Mouse (Mus musculus) MEL (cell line): ENCODE data around the gene Mtor. TPM values are rescaled to one million over a fixed set of nuclear protein-coding genes. Genes with fewer than 3 reads are reported as not detected.

ENCODE experiments used
- DNase-seq: peaks from one replicate; pipeline ENCODE4 v3.0.0; 2011; ENCODE audit warnings: low read depth, low spot score
- H3K27ac ChIP-seq: 2 replicates; pipeline ENCODE4 v1.5.1; 2012; ENCODE audit warnings: low read depth, mild to moderate bottlenecking, control low read depth, low read length, moderate library complexity; ENCODE audit not compliant: control insufficient read depth
- H3K27me3 ChIP-seq, 2 experiments: fragments of 150-350 bp in 1 of 2; sonication (generic) in 1 of 2; 2 replicates each; pipeline ENCODE4 v1.6.1; 2012; ENCODE audit warnings: low read length in 2 of 2, mild to moderate bottlenecking in 2 of 2, improper control_type of control experiment in 1 of 2, moderate library complexity in 1 of 2; ENCODE audit not compliant: insufficient read depth in 2 of 2, control insufficient read depth in 1 of 2
- H3K36me3 ChIP-seq, 2 experiments: 2 replicates each; pipeline ENCODE4 v1.6.1; 2012 to 2014; ENCODE audit warnings: low read length in 2 of 2, improper control_type of control experiment in 1 of 2, inconsistent platforms in 1 of 2, mild to moderate bottlenecking in 1 of 2; ENCODE audit not compliant: insufficient read depth in 2 of 2, control insufficient read depth in 1 of 2
- H3K4me1 ChIP-seq, 2 experiments: fragments of 150-350 bp in 1 of 2; sonication (generic) in 1 of 2; 2 replicates each; pipeline ENCODE4 v1.6.1; 2012; ENCODE audit warnings: low read length in 2 of 2, improper control_type of control experiment in 1 of 2, mild to moderate bottlenecking in 1 of 2; ENCODE audit not compliant: insufficient read depth in 2 of 2, control insufficient read depth in 1 of 2
- H3K4me3 ChIP-seq, 2 experiments: fragments of 150-350 bp in 1 of 2; sonication (generic) in 1 of 2; 2 replicates each; pipeline ENCODE4 v1.5.1; 2012; ENCODE audit warnings: low read depth in 2 of 2, low read length in 2 of 2, mild to moderate bottlenecking in 2 of 2, moderate library complexity in 2 of 2, control low read depth in 1 of 2, improper control_type of control experiment in 1 of 2; ENCODE audit not compliant: control insufficient read depth in 1 of 2, insufficient read depth in 1 of 2
- H3K79me2 ChIP-seq: 2 replicates; pipeline ENCODE4 v1.6.1; 2012; ENCODE audit warnings: mild to moderate bottlenecking, low read length, moderate library complexity; ENCODE audit not compliant: control insufficient read depth, poor library complexity, insufficient read depth
- H3K9ac ChIP-seq: 2 replicates; pipeline ENCODE4 v1.6.1; 2012; ENCODE audit warnings: low read depth, mild to moderate bottlenecking, control low read depth, low read length, moderate library complexity; ENCODE audit not compliant: control insufficient read depth, poor library complexity, severe bottlenecking
- H3K9me3 ChIP-seq: fragments of 150-350 bp; sonication (generic); replicated peaks from 2 replicates; pipeline ENCODE4 v1.6.1; 2012; ENCODE audit warnings: mild to moderate bottlenecking, low read length, improper control_type of control experiment, moderate library complexity; ENCODE audit not compliant: insufficient read depth
- BHLHE40 ChIP-seq: IDR thresholded peaks from 2 replicates; pipeline ENCODE4 v1.6.1; 2012; ENCODE audit warnings: low read depth, mild to moderate bottlenecking, inconsistent platforms, low read length, improper control_type of control experiment, borderline replicate concordance
- CHD1 ChIP-seq: IDR thresholded peaks from 2 replicates; pipeline ENCODE4 v1.6.1; 2012; ENCODE audit warnings: low read depth, mild to moderate bottlenecking, inconsistent platforms, low read length, improper control_type of control experiment
- ETS1 ChIP-seq: IDR thresholded peaks from 2 replicates; pipeline ENCODE4 v1.6.1; 2012; ENCODE audit warnings: low read depth, mild to moderate bottlenecking, inconsistent platforms, low read length, improper control_type of control experiment, moderate library complexity
- GABPA ChIP-seq: IDR thresholded peaks from 2 replicates; pipeline ENCODE4 v1.6.1; 2012; ENCODE audit warnings: low read depth, mild to moderate bottlenecking, inconsistent platforms, low read length, improper control_type of control experiment, moderate library complexity
- GATA1 ChIP-seq: IDR thresholded peaks from 2 replicates; pipeline ENCODE4 v1.6.1; 2011; ENCODE audit warnings: low read depth, low read length, improper control_type of control experiment
- HCFC1 ChIP-seq: IDR thresholded peaks from 2 replicates; pipeline ENCODE4 v1.6.1; 2012; ENCODE audit warnings: low read depth, mild to moderate bottlenecking, inconsistent platforms, low read length, improper control_type of control experiment, moderate library complexity
- JUND ChIP-seq: IDR thresholded peaks from 2 replicates; pipeline ENCODE4 v1.6.1; 2011; ENCODE audit warnings: low read depth, mild to moderate bottlenecking, improper control_type of control experiment, low read length
- MAFK ChIP-seq: IDR thresholded peaks from 2 replicates; pipeline ENCODE4 v1.6.1; 2011; ENCODE audit warnings: low read depth, mild to moderate bottlenecking, low read length, improper control_type of control experiment, borderline replicate concordance
- MEF2A ChIP-seq: IDR thresholded peaks from 2 replicates; pipeline ENCODE4 v1.6.1; 2014; ENCODE audit warnings: low read depth, mild to moderate bottlenecking, inconsistent platforms, low read length, improper control_type of control experiment; ENCODE audit not compliant: poor library complexity, insufficient replicate concordance, severe bottlenecking; ENCODE audit errors: extremely low read depth
- MXI1 ChIP-seq: IDR thresholded peaks from 2 replicates; pipeline ENCODE4 v1.6.1; 2011; ENCODE audit warnings: mild to moderate bottlenecking, low read depth, low read length, improper control_type of control experiment
- MYB ChIP-seq: IDR thresholded peaks from 2 replicates; pipeline ENCODE4 v1.6.1; 2011; ENCODE audit warnings: mild to moderate bottlenecking, low read depth, low read length, improper control_type of control experiment
- MYC ChIP-seq: IDR thresholded peaks from 2 replicates; pipeline ENCODE4 v1.6.1; 2011; ENCODE audit warnings: low read depth, mild to moderate bottlenecking, low read length, improper control_type of control experiment, moderate library complexity
- NELFE ChIP-seq: IDR thresholded peaks from 2 replicates; pipeline ENCODE4 v1.6.1; 2011; ENCODE audit warnings: low read depth, low read length, improper control_type of control experiment
- NRF1 ChIP-seq: IDR thresholded peaks from 2 replicates; pipeline ENCODE4 v1.6.1; 2014; ENCODE audit warnings: low read depth, mild to moderate bottlenecking, inconsistent platforms, low read length, improper control_type of control experiment, moderate library complexity; ENCODE audit not compliant: poor library complexity, insufficient read depth, severe bottlenecking
- POLR2AphosphoS2 ChIP-seq: IDR thresholded peaks from 2 replicates; pipeline ENCODE4 v1.6.1; 2011; ENCODE audit warnings: low read length, improper control_type of control experiment
- SIN3A ChIP-seq: IDR thresholded peaks from 2 replicates; pipeline ENCODE4 v1.6.1; 2012; ENCODE audit warnings: low read length, improper control_type of control experiment, inconsistent platforms
- TBP ChIP-seq: IDR thresholded peaks from 2 replicates; pipeline ENCODE4 v1.8.0; 2011; ENCODE audit warnings: low read depth, low read length, improper control_type of control experiment
- ZC3H11A ChIP-seq: IDR thresholded peaks from 2 replicates; pipeline ENCODE4 v1.6.1; 2012; ENCODE audit warnings: low read depth, mild to moderate bottlenecking, inconsistent platforms, low read length, improper control_type of control experiment
- ZMIZ1 ChIP-seq: IDR thresholded peaks from 2 replicates; pipeline ENCODE4 v1.6.1; 2012; ENCODE audit warnings: low read depth, mild to moderate bottlenecking, inconsistent platforms, low read length, improper control_type of control experiment, moderate library complexity
- ZNF384 ChIP-seq: IDR thresholded peaks from 2 replicates; pipeline ENCODE4 v1.6.1; 2012; ENCODE audit warnings: low read depth, mild to moderate bottlenecking, inconsistent platforms, low read length, improper control_type of control experiment
- polyA plus RNA-seq, 2 experiments: library from polyadenylated mRNA; stranded (reverse) in 1 of 2; unstranded in 1 of 2; fragments of >175 nt in 1 of 2; fragments of >200 nt in 1 of 2; gene quantifications; 2 replicates each; pipeline versions ENCODE4 v1.2.1 to v1.2.4; 2012; ENCODE audit warnings: low replicate concordance in 2 of 2, low read depth in 1 of 2; ENCODE audit not compliant: insufficient read length in 2 of 2, insufficient read depth in 1 of 2, missing spikeins in 1 of 2
- total RNA-seq: library from RNA; depleted of rRNA; stranded (reverse); fragments of 300-350 nt; gene quantifications from 2 replicates; pipeline ENCODE4 v1.2.3, GENCODE M21; 2012

The Mtor gene
- total and polyA plus RNA-seq, 3 experiments: 23.9 to 35.2 TPM; not detected in 1

DNA sequence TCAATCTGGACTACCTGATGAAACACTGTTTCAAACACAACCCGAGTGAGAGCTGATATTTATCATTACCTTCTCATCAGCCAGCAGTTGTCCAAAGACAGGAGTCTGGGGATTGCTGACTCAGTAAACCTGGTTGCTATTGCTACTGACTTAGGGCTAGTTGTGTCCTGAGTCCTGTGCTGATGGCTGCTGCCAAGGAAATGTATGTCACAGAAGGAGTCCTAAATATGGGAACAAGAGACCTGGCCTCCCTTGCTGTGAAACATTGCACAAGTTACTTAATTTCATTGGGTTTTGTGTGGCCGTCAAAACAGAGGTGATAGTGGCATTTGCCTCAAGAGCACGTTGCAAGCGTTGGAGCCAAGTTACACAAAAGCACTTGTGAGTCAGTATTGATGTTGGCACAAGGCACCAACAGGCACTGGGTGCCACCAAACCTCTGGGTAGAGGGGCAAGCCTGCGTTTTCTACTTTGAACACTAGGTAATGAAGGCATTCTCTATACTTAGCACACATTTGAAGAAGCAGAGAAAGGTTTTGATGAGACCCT is 7.1 kb downstream of the Mtor start:
- no peaks in the 10 kb centered on the region for H3K9me3 ChIP-seq
- H3K27me3 ChIP-seq: no peaks in the 10 kb centered on the region
- H3K79me2 ChIP-seq: 0 out of 2 replicates have a peak, but pooled peaks cover 2% of the 10 kb centered on the region
- no peak for DNase-seq
- H3K36me3 ChIP-seq: peaks cover 0 to 1% of the 10 kb centered on the region in 2 experiments; a peak in 1 of 4 replicates
- H3K9ac ChIP-seq: no peak overlapping the region
- H3K4me3 ChIP-seq: no peak overlapping the region
- TF ChIP-seq BHLHE40 (no peak), ZC3H11A (no peak), ZNF384 (no peak), GATA1 (no peak), POLR2AphosphoS2 (no peak), MEF2A (no peak), MAFK (no peak), MXI1 (no peak)
- H3K27ac ChIP-seq: no peak overlapping the region
- H3K4me1 ChIP-seq: no peaks in the 10 kb centered on the region

DNA sequence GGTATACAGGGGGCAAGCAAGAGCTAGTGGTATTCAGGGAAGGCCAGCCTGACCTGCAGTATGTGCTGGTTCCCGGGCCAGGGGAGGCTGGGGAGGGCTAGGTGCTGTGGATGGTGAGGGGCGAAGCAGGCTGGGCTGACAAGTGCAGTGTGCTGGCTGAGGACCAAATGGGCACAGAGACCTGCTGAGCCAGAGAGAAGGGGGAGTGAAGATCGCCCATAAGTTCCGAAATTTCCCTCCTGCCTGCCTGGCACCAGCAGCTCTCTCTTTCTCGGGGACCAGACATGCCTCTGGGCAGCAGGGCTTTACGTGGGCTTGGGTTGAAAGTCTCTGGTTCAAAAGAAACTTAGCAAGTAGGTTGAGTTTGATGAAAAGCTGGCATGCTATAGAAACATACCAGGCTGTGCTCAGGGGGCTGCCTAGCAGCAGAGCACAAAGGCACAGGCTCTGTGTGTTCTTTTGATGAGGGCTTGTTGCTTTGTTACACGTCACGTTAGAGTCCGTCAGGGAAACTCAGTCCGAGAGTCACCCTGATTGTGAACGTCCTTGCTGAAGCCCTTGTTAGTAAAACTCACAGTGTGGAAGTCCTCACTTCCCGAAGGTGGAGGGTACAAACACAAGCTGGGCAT is 12.4 kb downstream of the Mtor start:
- no peak for DNase-seq
- no peaks in the 10 kb centered on the region for H3K79me2 ChIP-seq
- no peaks in the 10 kb centered on the region for H3K4me1 ChIP-seq
- H3K27me3 ChIP-seq: no peaks in the 10 kb centered on the region
- no peak overlapping the region for H3K27ac ChIP-seq
- no peak overlapping the region for H3K4me3 ChIP-seq
- no peak overlapping the region for H3K9ac ChIP-seq
- no peak for TF ChIP-seq ETS1
- TF ChIP-seq NRF1: no peak
- no peak for TF ChIP-seq GABPA
- no peak for TF ChIP-seq SIN3A
- TF ChIP-seq NELFE: no peak
- no peak for TF ChIP-seq TBP
- no peak for TF ChIP-seq MYB
- no peak for TF ChIP-seq JUND
- TF ChIP-seq MYC: no peak
- no peak for TF ChIP-seq CHD1
- TF ChIP-seq POLR2AphosphoS2: no peak
- TF ChIP-seq ZMIZ1: no peak
- no peak for TF ChIP-seq ZNF384
- no peak for TF ChIP-seq HCFC1
- no peaks in the 10 kb centered on the region for H3K9me3 ChIP-seq
- H3K36me3 ChIP-seq: no peaks in the 10 kb centered on the region; a peak in 1 of 4 replicates
